In the genomic region with DNA sequence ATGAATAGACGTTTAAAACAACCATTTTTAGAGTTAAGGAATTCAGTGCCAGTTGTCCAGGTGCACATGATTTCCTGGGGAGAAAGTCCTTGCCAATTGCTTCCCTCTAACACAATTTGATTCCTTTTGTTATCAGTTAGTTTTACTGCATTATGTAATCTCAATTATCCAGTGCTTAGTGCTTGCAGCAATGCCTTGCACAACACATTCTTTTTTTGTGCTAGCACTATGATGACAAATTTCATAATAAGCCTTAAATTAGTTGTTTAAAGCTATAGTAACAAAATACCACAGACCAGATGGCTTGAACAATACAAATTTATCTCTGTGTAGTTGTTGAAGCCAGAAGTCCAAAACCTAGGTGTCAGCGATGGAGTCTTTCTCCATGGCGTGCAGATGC, we compare ENCODE assay signal across 21 mouse cellular contexts.
DNase-seq lines count a peak whose midpoint lies in the region; ATAC-seq and TF ChIP-seq lines count a peak whose summit lies in the region.
"Had no signal": no experiment of that assay in that cellular context is flagged by ENCODE, and none has a peak within 500 bp of the region (broad histone marks: within the 10 kb centered on the region; RNA-seq: fewer than 3 reads in every experiment).

No protein-coding gene starts in this region.

- no peak for TF ChIP-seq CTCF in lung, postnatal 0 days (IDR thresholded peaks at IDR 0.05)

- intact Hi-C loops in left cerebral cortex, postnatal 36 days (cut with DNase I): no loop called here

- H3K36me3 ChIP-seq in lung, postnatal 0 days (ENCODE audit: insufficient read depth, low read length): no peaks in the 10 kb centered on the region
- H3K36me3 ChIP-seq: embryonic facial prominence, embryonic 12.5 days; heart, embryonic 10.5 days; hindbrain, embryonic 15.5 days; midbrain, embryonic 13.5 days had no signal

- no peak overlapping the region for H3K9ac ChIP-seq in lung, postnatal 0 days (replicated peaks; ENCODE audit: low read depth)
- H3K9ac ChIP-seq: embryonic facial prominence, embryonic 12.5 days; forebrain, postnatal 0 days; hindbrain, embryonic 15.5 days; midbrain, embryonic 13.5 days had no signal

- no peak overlapping the region for H3K27ac ChIP-seq in lung, postnatal 0 days (ENCODE audit: low read length)
- H3K27ac ChIP-seq in brown adipose tissue, adult 24 weeks (replicated peaks; ENCODE audit: low read depth, low read length): 0 out of 2 replicates have a peak overlapping the region, but pooled peaks have one; percentile 44
- H3K27ac ChIP-seq: embryonic facial prominence, embryonic 12.5 days; heart, embryonic 10.5 days; hindbrain, embryonic 15.5 days; midbrain, embryonic 13.5 days; stomach, postnatal 0 days had no signal

- WGBS in lung, postnatal 0 days: 52% methylated on average over 3 of the region's 3 CpGs

- H3K4me3 ChIP-seq in lung, postnatal 0 days (ENCODE audit: low read depth, low read length): no peak overlapping the region
- H3K4me3 ChIP-seq in brown adipose tissue, adult 24 weeks (ENCODE audit: insufficient read depth, low read depth, low read length): no peak overlapping the region
- H3K4me3 ChIP-seq: embryonic facial prominence, embryonic 12.5 days; heart, embryonic 10.5 days; hindbrain, embryonic 15.5 days; megakaryocyte, embryonic 14.5 days; midbrain, embryonic 13.5 days had no signal

- H3K27me3 ChIP-seq in lung, postnatal 0 days (replicated peaks; ENCODE audit: insufficient read depth, low read length): no peaks in the 10 kb centered on the region
- H3K27me3 ChIP-seq: embryonic facial prominence, embryonic 12.5 days; hindbrain, embryonic 15.5 days; megakaryocyte, embryonic 14.5 days; midbrain, embryonic 13.5 days; Patski had no signal

- no peaks in the 10 kb centered on the region for H3K9me3 ChIP-seq in lung, postnatal 0 days (ENCODE audit: low read length)
- H3K9me3 ChIP-seq: embryonic facial prominence, embryonic 12.5 days; heart, embryonic 10.5 days; hindbrain, embryonic 15.5 days; megakaryocyte, embryonic 14.5 days; midbrain, embryonic 13.5 days had no signal

- peak; percentile 78 for TF ChIP-seq EP300 in lung, postnatal 0 days (IDR thresholded peaks at IDR 0.05)

- no peaks in the 10 kb centered on the region for H3K4me1 ChIP-seq in lung, postnatal 0 days (ENCODE audit: insufficient read depth, low read depth, low read length)
- H3K4me1 ChIP-seq in brown adipose tissue, adult 24 weeks (ENCODE audit: control insufficient read depth, insufficient read depth, insufficient read length, low read length): peaks cover 5% of the 10 kb centered on the region
- H3K4me1 ChIP-seq: embryonic facial prominence, embryonic 12.5 days; heart, embryonic 10.5 days; hindbrain, embryonic 15.5 days; midbrain, embryonic 13.5 days had no signal

- peak; percentile 70 for ATAC-seq in frontal cortex, adult (ENCODE audit: low TSS enrichment)
- peak; percentile 70 for ATAC-seq in lung, postnatal 0 days
- ATAC-seq in megakaryocyte progenitor cell, adult 5-6 weeks (replicated peaks; ENCODE audit: poor library complexity): peak; percentile 68
- ATAC-seq: forebrain, postnatal 0 days; midbrain, embryonic 13.5 days; Patski had no signal

- no peak for DNase-seq in frontal cortex, postnatal 25 days (ENCODE audit: low spot score in 2 of 2)
- peak; percentile 81 for DNase-seq in lung, postnatal 0 days (ENCODE audit: low spot score)
- no peak for DNase-seq in lung, postnatal 10 days
- DNase-seq in adrenal gland, postnatal 25 days: no peak
- no peak for DNase-seq in left cerebral cortex, postnatal 36 days (ENCODE audit: low spot score in 2 of 2)
- DNase-seq: adrenal gland, adult 2 months; forebrain, postnatal 0 days; kidney, adult 9 months; kidney, postnatal 14 days; thymus, postnatal 25 days had no signal

- H3K4me2 ChIP-seq in lung, postnatal 0 days (replicated peaks; ENCODE audit: low read depth, low read length): no peak overlapping the region
- H3K4me2 ChIP-seq: embryonic facial prominence, embryonic 12.5 days; hindbrain, embryonic 15.5 days; liver, embryonic 11.5 days; midbrain, embryonic 13.5 days had no signal
